Mouse (Mus musculus): ENCODE data around the gene Lmo2.
"Not testable (repeated sequence)": the region's sequence is repeated elsewhere in the genome, so short reads cannot be mapped to it uniquely, and the experiment has no call there.

The Lmo2 gene

GRCm38 (mm10) chr2:103982250-103982649 is 24.5 kb downstream of the Lmo2 start:
- DNase-seq (ENCODE audit: low spot score): peak; percentile 46

GRCm38 (mm10) chr2:103983146-103983545 is 25.4 kb downstream of the Lmo2 start:
- no peak for DNase-seq (ENCODE audit: low spot score)

- not testable (repeated sequence) for DNase-seq (ENCODE audit: low spot score)
These were observed 29.8 kb downstream of the Lmo2 start for GRCm38 (mm10) chr2:103987595-103987994.

GRCm38 (mm10) chr2:103989724-103990123 is 31.9 kb downstream of the Lmo2 start:
- no peak for DNase-seq (ENCODE audit: low spot score)

- DNase-seq (ENCODE audit: low spot score): no peak
These were observed 33.5 kb downstream of the Lmo2 start for GRCm38 (mm10) chr2:103991303-103991702.

GRCm38 (mm10) chr2:103992162-103992561 is 34.4 kb downstream of the Lmo2 start:
- no peak for DNase-seq (ENCODE audit: low spot score)

- DNase-seq (ENCODE audit: low spot score): no peak
These were observed 35.0 kb downstream of the Lmo2 start for GRCm38 (mm10) chr2:103992618-103993332.

GRCm38 (mm10) chr2:104001076-104001475 is 43.3 kb downstream of the Lmo2 start:
- no peak for DNase-seq (ENCODE audit: low spot score)

- DNase-seq (ENCODE audit: low spot score): no peak
These were observed 44.1 kb downstream of the Lmo2 start for GRCm38 (mm10) chr2:104001861-104002260.

GRCm38 (mm10) chr2:104002711-104003413 is 45.1 kb downstream of the Lmo2 start:
- DNase-seq (ENCODE audit: low spot score): no peak

- DNase-seq (ENCODE audit: low spot score): no peak
These were observed 50.2 kb downstream of the Lmo2 start for GRCm38 (mm10) chr2:104007793-104008519.

GRCm38 (mm10) chr2:104008853-104009252 is 51.1 kb downstream of the Lmo2 start:
- not testable (repeated sequence) for DNase-seq (ENCODE audit: low spot score)

GRCm38 (mm10) chr2:104023096-104023495 is 65.3 kb downstream of the Lmo2 start:
- no peak for DNase-seq (ENCODE audit: low spot score)

GRCm38 (mm10) chr2:104024656-104025055 is 66.9 kb downstream of the Lmo2 start:
- no peak for DNase-seq (ENCODE audit: low spot score)

- DNase-seq (ENCODE audit: low spot score): peak; percentile 67
These were observed 69.8 kb downstream of the Lmo2 start, which contains the start of gene Fbxo3 for GRCm38 (mm10) chr2:104027458-104028138. Gene Fbxo3, plus strand, starts transcription at chr2:104027721.

- no peak for DNase-seq (ENCODE audit: low spot score)
These were observed 70.4 kb downstream of the Lmo2 start, which contains the start of gene 4931422A03Rik for GRCm38 (mm10) chr2:104028139-104028723. Gene 4931422A03Rik, minus strand, starts transcription at chr2:104028361.

- DNase-seq (ENCODE audit: low spot score): no peak
These were observed 71.3 kb downstream of the Lmo2 start for GRCm38 (mm10) chr2:104029074-104029473.

- no peak for DNase-seq (ENCODE audit: low spot score)
These were observed 72.6 kb downstream of the Lmo2 start for GRCm38 (mm10) chr2:104030381-104030780.

Data from ovary, postnatal 10 days (tissue).